Mouse (Mus musculus): ENCODE data around the gene Kifap3. TPM values are rescaled to one million over a fixed set of nuclear protein-coding genes. Genes with fewer than 3 reads are reported as not detected.
A peak's percentile ranks its signal among the peaks of the same experiment; 100 is the strongest.
"Not testable (repeated sequence)": the region's sequence is repeated elsewhere in the genome, so short reads cannot be mapped to it uniquely, and the experiment has no call there.

Gene Kifap3
- 1.5 TPM in 1 of 2 replicates, not detected in the other for polyA plus RNA-seq (2012; ENCODE audit: insufficient read depth, low replicate concordance)

DNA sequence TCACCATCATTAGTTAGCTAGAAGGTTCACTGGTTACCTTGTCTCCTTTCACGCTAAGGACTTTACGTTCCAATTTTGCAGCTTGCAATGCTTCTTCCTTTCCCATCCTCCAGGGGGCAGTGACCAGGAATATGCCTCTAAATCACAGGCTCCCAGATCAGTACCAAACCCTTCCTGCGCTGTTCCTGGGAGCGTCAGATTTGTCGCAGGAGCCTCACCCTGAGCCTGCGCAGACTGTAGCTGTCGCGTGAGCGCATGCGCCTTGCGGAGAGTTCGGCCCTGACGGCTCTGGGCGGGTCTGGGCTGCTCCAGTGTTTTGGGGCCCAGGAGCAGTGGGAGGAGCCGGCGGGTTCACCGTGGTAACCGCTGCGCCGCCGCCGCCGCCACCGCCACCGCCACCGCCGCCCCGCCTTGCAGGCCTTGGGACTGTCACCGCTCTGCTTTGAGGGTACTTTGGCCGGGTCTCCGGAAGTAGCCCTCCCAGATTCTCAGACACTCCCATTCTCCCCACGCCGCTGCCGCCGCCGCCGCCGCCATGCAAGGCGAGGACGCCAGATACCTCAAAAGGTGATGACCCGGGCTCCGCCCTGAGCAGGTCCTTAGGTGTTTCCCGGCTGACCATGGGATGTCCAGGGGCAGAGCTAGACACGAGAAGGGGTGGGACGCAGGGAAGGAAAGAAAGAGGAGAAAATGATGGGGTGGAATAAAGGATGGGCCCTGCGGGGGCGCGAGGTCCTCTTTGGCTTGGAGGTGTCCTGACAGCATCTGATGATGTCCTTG is at the start of gene Kifap3:
Gene Kifap3, plus strand, starts transcription at position 248 of the 780 bp plus-strand sequence.
- no peak for TF ChIP-seq FLI1 (IDR thresholded peaks at IDR 0.05; ENCODE audit: low read length)
- TF ChIP-seq GATA1 (IDR thresholded peaks at IDR 0.05; ENCODE audit: borderline replicate concordance, low read length): no peak
- peak within 1 kb of the TSS; percentile 92 for H3K4me3 ChIP-seq (replicated peaks)
- no peaks in the 10 kb centered on the region for H3K36me3 ChIP-seq (replicated peaks; ENCODE audit: low read length)
- H3K27me3 ChIP-seq (replicated peaks): no peaks in the 10 kb centered on the region
- H3K4me1 ChIP-seq: peaks cover 5% of the 10 kb centered on the region
- H3K9me3 ChIP-seq: no peaks in the 10 kb centered on the region

DNA sequence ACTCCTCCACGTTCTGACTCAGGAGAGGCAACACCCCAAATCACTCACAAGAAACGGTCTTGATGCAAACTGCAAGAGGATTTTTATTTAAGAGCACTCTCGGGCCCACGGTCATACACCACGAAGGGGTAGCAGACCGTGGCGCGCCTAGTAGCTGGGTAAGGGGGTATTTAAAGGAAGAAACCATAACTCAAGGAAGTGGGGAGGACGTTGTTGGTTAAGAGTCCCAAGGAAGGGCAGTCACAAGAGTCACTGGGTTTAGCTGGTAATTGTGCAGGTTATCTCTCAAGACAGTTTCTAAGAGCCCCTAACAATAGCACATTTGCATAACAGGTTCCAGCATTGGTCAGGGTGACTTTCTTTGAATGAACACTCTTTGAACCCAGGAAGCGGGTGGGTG is 48.2 kb upstream of the Kifap3 start:
- not testable (repeated sequence) for H3K4me1 ChIP-seq; H3K4me3 ChIP-seq (replicated peaks); H3K36me3 ChIP-seq (replicated peaks; ENCODE audit: low read length); H3K27me3 ChIP-seq (replicated peaks)
- H3K9me3 ChIP-seq: peaks cover 23% of the 10 kb centered on the region

DNA sequence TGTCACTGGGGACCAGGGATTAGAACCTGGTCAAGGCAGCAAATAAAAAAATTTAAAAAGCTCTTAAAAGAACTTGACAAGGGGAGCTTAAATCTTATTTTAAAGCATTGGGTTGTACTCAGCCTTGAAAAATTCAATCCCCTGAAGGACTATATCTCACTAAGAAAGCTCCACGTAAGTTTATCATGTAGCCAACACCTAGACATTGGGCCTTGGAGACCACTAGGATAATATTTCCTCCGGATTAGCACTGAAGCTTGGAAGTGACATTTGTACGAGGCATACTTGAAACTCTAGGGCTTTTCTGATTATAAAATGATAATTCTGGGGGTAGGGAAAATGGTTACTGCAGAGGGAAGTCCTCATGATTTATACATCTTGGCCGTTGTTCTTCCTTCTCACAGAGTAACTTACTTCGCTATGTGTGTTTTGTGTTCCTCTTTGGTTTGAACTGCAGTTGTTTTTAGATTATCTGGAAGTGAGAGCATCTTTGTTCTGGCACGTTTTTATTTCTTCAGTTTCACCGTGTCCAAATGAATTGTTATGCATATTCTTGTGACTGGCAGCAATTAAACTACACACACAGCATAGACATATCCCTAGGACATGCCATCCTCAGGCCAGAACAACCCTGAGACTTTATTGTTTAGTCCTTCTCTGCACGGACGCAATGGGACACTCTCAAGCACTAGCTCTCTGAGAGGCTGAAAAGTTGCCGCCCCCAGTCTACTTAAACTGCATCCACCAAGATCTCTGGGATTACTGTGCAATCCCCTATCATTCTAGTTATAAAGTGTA is 42.7 kb upstream of the Kifap3 start:
- TF ChIP-seq FLI1 (IDR thresholded peaks at IDR 0.05; ENCODE audit: low read length) (no peak), GATA1 (IDR thresholded peaks at IDR 0.05; ENCODE audit: borderline replicate concordance, low read length) (no peak)
- H3K9me3 ChIP-seq: peaks cover 7% of the 10 kb centered on the region
- H3K4me3 ChIP-seq (replicated peaks): no peak overlapping the region
- H3K27me3 ChIP-seq (replicated peaks): no peaks in the 10 kb centered on the region
- no peaks in the 10 kb centered on the region for H3K4me1 ChIP-seq
- no peaks in the 10 kb centered on the region for H3K36me3 ChIP-seq (replicated peaks; ENCODE audit: low read length)

DNA sequence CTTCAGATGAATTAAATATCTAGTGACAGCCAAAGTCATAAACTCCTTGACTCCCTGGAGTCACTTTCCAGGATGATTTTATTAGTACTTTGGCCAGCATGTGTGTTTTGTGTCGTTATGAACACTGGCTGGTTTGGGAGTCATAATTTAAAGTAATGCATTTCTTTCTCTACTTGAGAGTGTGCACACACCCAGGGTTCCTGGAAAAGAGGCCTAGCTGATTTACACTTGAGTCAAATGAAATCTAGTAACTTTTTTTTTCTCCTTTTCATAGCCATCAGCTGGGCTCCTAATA is 42.2 kb upstream of the Kifap3 start:
- H3K4me1 ChIP-seq: no peaks in the 10 kb centered on the region
- TF ChIP-seq FLI1 (IDR thresholded peaks at IDR 0.05; ENCODE audit: low read length) (no peak), GATA1 (IDR thresholded peaks at IDR 0.05; ENCODE audit: borderline replicate concordance, low read length) (no peak)
- peaks cover 2% of the 10 kb centered on the region for H3K9me3 ChIP-seq
- no peaks in the 10 kb centered on the region for H3K36me3 ChIP-seq (replicated peaks; ENCODE audit: low read length)
- H3K4me3 ChIP-seq (replicated peaks): no peak overlapping the region
- no peaks in the 10 kb centered on the region for H3K27me3 ChIP-seq (replicated peaks)

DNA sequence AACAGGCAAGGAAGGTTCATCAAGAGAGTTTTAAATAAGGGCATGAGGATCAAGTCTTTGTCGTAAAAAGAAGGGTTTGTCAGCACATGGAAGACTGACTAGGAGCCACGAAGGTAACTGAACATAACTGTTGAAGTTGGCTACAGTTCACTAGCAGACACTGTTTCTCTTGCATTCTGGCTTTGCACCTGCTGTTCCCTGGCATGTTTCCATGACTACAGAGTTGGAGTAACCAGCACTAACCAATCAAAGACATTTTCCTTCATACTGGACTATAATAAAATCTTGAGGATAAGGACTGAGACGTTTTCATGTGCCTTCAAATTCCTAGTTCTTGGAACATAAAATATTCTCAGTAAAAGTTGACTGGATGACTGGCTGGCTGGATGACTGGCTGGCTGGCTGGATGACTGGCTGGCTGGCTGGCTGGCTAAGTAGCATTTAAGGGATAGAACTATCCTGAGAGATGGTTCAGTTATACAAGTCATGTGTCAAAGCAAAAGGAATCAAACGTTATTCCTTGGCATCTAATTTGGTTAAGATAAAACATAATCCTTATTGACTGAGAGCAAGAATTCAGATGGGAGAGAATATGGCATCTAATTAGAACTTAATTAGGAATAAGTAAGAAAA is 27.9 kb upstream of the Kifap3 start:
- H3K27me3 ChIP-seq (replicated peaks): no peaks in the 10 kb centered on the region
- H3K36me3 ChIP-seq (replicated peaks; ENCODE audit: low read length): no peaks in the 10 kb centered on the region
- no peaks in the 10 kb centered on the region for H3K4me1 ChIP-seq
- H3K4me3 ChIP-seq (replicated peaks): no peak overlapping the region
- H3K9me3 ChIP-seq: no peaks in the 10 kb centered on the region
- TF ChIP-seq GATA1 (IDR thresholded peaks at IDR 0.05; ENCODE audit: borderline replicate concordance, low read length) (no peak), FLI1 (IDR thresholded peaks at IDR 0.05; ENCODE audit: low read length) (no peak)

DNA sequence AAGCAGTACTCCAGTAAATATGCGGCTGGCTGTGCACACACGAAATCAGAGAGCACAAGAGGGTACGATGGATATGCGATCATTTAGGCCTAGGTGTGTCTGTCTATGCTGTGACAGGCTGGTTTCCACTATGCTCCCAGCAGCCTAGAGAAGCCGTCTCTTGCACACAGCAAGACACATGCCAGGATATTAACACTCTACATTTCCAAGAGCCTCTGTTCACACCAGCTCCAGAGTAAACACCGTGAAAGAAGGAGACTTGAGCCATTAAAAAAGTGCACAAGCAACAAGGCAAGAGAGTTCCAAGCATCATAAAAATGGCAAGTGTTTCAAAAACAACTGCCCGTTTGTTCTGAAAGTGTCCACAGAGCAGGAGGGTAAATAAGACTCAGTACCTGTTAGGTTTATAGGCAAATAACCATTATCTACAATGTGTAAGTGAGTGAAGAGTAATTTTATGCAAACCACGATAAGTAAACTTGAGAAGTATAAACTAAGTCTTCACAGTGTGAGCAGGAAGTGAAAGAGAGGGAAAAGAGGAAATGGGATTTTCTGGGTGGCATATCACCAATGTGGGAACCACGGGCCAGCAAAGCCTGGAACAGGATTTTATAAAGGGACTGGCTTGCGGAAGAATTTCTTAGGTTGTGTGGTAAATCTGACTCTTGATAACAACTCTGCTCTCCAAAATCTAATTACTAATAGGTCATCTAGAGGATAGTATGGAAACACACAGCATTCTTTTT is 21.7 kb upstream of the Kifap3 start:
- H3K27me3 ChIP-seq (replicated peaks): no peaks in the 10 kb centered on the region
- no peaks in the 10 kb centered on the region for H3K36me3 ChIP-seq (replicated peaks; ENCODE audit: low read length)
- TF ChIP-seq FLI1 (IDR thresholded peaks at IDR 0.05; ENCODE audit: low read length): no peak
- TF ChIP-seq GATA1 (IDR thresholded peaks at IDR 0.05; ENCODE audit: borderline replicate concordance, low read length): no peak
- no peaks in the 10 kb centered on the region for H3K9me3 ChIP-seq
- H3K4me3 ChIP-seq (replicated peaks): no peak overlapping the region
- no peaks in the 10 kb centered on the region for H3K4me1 ChIP-seq

DNA sequence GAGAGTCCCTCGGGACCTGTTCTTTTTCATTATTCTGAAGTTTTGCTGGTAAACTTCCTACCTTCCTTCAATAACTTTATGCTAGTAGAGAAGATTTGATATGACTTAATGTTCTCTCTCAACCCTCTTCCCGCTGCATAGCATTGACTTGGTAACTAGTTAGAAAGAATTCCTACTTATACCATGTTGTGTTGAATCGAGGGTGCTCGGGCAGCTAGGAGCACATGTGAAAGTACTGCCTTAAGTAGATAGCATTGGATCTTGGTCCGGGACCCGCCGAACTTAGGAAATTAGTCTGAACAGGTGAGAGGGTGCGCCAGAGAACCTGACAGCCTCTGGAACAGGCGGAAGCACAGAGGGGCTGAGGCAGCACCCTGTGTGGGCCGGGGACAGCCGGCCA is 4.2 kb downstream of the Kifap3 start:
- not testable (repeated sequence) for H3K4me3 ChIP-seq (replicated peaks); H3K4me1 ChIP-seq; H3K9me3 ChIP-seq; H3K36me3 ChIP-seq (replicated peaks; ENCODE audit: low read length); H3K27me3 ChIP-seq (replicated peaks)

DNA sequence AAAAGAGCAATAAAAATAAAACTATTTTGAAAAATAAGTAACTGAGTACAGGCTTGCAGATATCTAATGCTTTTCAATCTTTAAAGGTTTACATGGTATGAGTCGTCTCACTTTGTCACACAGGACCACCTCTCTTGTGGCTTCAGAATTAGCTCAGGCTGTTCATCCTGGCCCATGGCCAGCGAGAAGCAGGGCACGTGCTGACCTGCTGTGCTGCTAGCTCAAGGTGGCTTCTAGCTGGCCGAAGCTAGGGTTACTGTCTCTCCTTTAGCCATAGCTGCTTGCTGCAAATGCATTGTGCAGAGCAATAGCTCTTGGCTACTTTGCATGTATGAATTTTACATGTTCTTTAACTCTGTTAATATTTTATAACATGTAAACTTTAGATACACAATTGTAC is 42.0 kb downstream of the Kifap3 start:
- H3K27me3 ChIP-seq (replicated peaks): no peaks in the 10 kb centered on the region
- TF ChIP-seq GATA1 (IDR thresholded peaks at IDR 0.05; ENCODE audit: borderline replicate concordance, low read length): no peak
- no peaks in the 10 kb centered on the region for H3K9me3 ChIP-seq
- no peak overlapping the region for H3K4me3 ChIP-seq (replicated peaks)
- H3K36me3 ChIP-seq (replicated peaks; ENCODE audit: low read length): no peaks in the 10 kb centered on the region
- no peaks in the 10 kb centered on the region for H3K4me1 ChIP-seq

DNA sequence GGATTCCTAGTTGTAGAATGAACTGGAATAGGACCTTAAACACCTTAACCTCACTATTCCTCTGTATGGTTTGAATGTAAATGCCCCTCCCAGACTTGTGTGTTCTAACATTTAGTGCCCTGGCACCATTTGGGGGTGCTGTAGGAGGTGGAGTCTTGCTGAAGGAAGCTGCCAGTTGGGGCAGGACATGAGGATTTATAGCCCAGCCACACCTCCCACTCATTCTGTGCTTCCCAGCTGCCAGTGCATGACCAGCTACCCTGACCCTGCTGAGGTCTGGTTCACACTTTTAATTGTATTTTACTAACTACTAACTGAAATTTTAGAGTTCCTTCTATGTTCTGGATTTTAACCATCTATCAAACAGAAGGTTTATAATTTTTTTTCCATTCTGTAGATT is 50.1 kb downstream of the Kifap3 start:
- H3K4me1 ChIP-seq: peaks cover 3% of the 10 kb centered on the region
- H3K36me3 ChIP-seq (replicated peaks; ENCODE audit: low read length): no peaks in the 10 kb centered on the region
- no peak overlapping the region for H3K4me3 ChIP-seq (replicated peaks)
- H3K9me3 ChIP-seq: no peaks in the 10 kb centered on the region
- H3K27me3 ChIP-seq (replicated peaks): no peaks in the 10 kb centered on the region
- no peak for TF ChIP-seq FLI1 (IDR thresholded peaks at IDR 0.05; ENCODE audit: low read length)
- no peak for TF ChIP-seq GATA1 (IDR thresholded peaks at IDR 0.05; ENCODE audit: borderline replicate concordance, low read length)

DNA sequence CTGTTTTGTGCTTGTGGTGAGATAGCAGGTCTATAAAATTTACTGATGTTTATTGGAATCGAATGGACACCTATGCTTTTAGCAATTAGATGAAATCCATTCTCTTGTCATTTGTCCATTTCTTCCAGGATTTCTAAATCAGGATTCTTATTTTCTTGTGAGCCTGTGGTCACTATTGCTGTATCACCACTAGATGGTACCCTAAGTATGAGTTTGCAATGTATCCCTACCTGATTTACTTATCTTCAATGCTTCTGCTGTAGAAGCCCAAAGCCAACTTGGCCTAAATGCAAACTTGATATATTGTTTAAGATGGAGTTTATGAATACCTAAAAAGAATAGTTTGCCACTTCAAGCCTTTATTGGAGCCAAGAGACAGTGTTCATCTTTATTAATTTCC is 54.7 kb downstream of the Kifap3 start:
- Histone ChIP-seq H3K9me3 (no peaks in the 10 kb centered on the region), H3K4me3 (replicated peaks) (no peak overlapping the region), H3K4me1 (peaks cover 22% of the 10 kb centered on the region), H3K27me3 (replicated peaks) (no peaks in the 10 kb centered on the region), H3K36me3 (replicated peaks; ENCODE audit: low read length) (no peaks in the 10 kb centered on the region)
- no peak for TF ChIP-seq GATA1 (IDR thresholded peaks at IDR 0.05; ENCODE audit: borderline replicate concordance, low read length)
- no peak for TF ChIP-seq FLI1 (IDR thresholded peaks at IDR 0.05; ENCODE audit: low read length)

All from megakaryocyte, embryonic 14.5 days (primary cell).